Mouse (Mus musculus) embryonic facial prominence, embryonic 11.5 days (tissue): ENCODE data around the gene Pkdrej. TPM values are rescaled to one million over a fixed set of nuclear protein-coding genes. Genes with fewer than 3 reads are reported as not detected.

ENCODE experiments used
- ATAC-seq: fragments of 200-750 bp; cut with Nextera tagmentation; replicated peaks from 2 replicates; pipeline ENCODE4 v1.8.0; 2017; ENCODE audit warnings: low read depth; ENCODE audit not compliant: insufficient number of reproducible peaks, low FRiP score, low TSS enrichment
- DNase-seq: peaks from one replicate; pipeline ENCODE4 v3.0.0-alpha.2; 2015; ENCODE audit warnings: low spot score
- H3K27ac ChIP-seq: fragments of 300-500 bp; sonication (generic); replicated peaks from 2 replicates; pipeline ENCODE4 v1.5.1; 2014; ENCODE audit warnings: mild to moderate bottlenecking, low read depth, low read length, control low read depth
- H3K27me3 ChIP-seq: fragments of 300-500 bp; sonication (generic); 2 replicates; pipeline ENCODE4 v1.6.1; 2014; ENCODE audit warnings: mild to moderate bottlenecking, low read length, moderate library complexity, mixed read lengths; ENCODE audit not compliant: control insufficient read depth, insufficient read depth
- H3K36me3 ChIP-seq: fragments of 300-500 bp; sonication (generic); replicated peaks from 2 replicates; pipeline ENCODE4 v1.6.1; 2014; ENCODE audit warnings: low read depth, mild to moderate bottlenecking, low read length, moderate library complexity, mixed read lengths; ENCODE audit not compliant: control insufficient read depth, insufficient read depth
- H3K4me1 ChIP-seq: fragments of 300-500 bp; sonication (generic); 2 replicates; pipeline ENCODE4 v1.6.1; 2014; ENCODE audit warnings: low read length, mixed read lengths; ENCODE audit not compliant: control insufficient read depth, insufficient read depth
- H3K4me2 ChIP-seq: fragments of 300-500 bp; sonication (generic); 2 replicates; pipeline ENCODE4 v1.6.1; 2014; ENCODE audit warnings: low read depth, mild to moderate bottlenecking, control low read depth, low read length, moderate library complexity
- H3K4me3 ChIP-seq: fragments of 300-500 bp; sonication (generic); 2 replicates; pipeline ENCODE4 v1.5.1; 2014; ENCODE audit warnings: low read depth, low read length, control low read depth
- H3K9ac ChIP-seq: fragments of 300-500 bp; sonication (generic); replicated peaks from 2 replicates; pipeline ENCODE4 v1.6.1; 2014; ENCODE audit warnings: mild to moderate bottlenecking, control low read depth, low read length
- H3K9me3 ChIP-seq: fragments of 300-500 bp; sonication (generic); replicated peaks from 2 replicates; pipeline ENCODE4 v1.6.1; 2016; ENCODE audit warnings: mild to moderate bottlenecking, low read length, inconsistent platforms, mixed read lengths; ENCODE audit not compliant: control insufficient read depth
- WGBS: fragments of 180-500 bp; shearing (Covaris S2); extraction: QIAGEN DNeasy Blood & Tissue Kit; methylation state at CpG from one replicate; pipeline ENCODE4 v1.1.7; 2014; 5-methylcytosine and 5-hydroxymethylcytosine counted together
- polyA plus RNA-seq: library from polyadenylated mRNA; unstranded; fragments of >200 nt; fragmentation: Nextera tagmentation; extraction: Ambion mirVana; gene quantifications from 2 replicates; pipeline ENCODE4 v1.2.1, GENCODE M21; 2014

Pkdrej gene
- polyA plus RNA-seq, 1 experiment from 2014 or later, result 0.11 TPM

- H3K9ac ChIP-seq, result no peak overlapping the region
- H3K9me3 ChIP-seq, result no peaks in the 10 kb centered on the region
- H3K4me1 ChIP-seq, result no peaks in the 10 kb centered on the region
- H3K27me3 ChIP-seq, result no peaks in the 10 kb centered on the region
- H3K4me2 ChIP-seq, result no peak overlapping the region
- no peaks in the 10 kb centered on the region for H3K36me3 ChIP-seq
- 71% methylated on average over 5 of the region's 5 CpGs for WGBS
- DNase-seq, result no peak
- H3K27ac ChIP-seq, result no peak overlapping the region
- no peak for ATAC-seq
- no peak overlapping the region for H3K4me3 ChIP-seq
Observed at GRCm38 (mm10) chr15:85826676-85827075, 5.1 kb upstream of the Pkdrej start.

- peak; percentile 47 for DNase-seq
- Histone ChIP-seq H3K4me3 (peak overlapping the region; percentile 49), H3K36me3 (no peaks in the 10 kb centered on the region), H3K4me2 (peak overlapping the region; percentile 98), H3K9me3 (no peaks in the 10 kb centered on the region), H3K9ac (peak overlapping the region; percentile 85), H3K27ac (no peak overlapping the region), H3K4me1 (no peaks in the 10 kb centered on the region), H3K27me3 (peaks cover 2% of the 10 kb centered on the region; the same call in 1 of the 2 replicates)
- no peak for ATAC-seq
- 13% methylated on average over 4 of the region's 4 CpGs for WGBS
Observed at GRCm38 (mm10) chr15:85822011-85822359, 451 bp upstream of the Pkdrej start.

- peaks cover 3% of the 10 kb centered on the region; the same call in 1 of the 2 replicates for H3K4me1 ChIP-seq
- H3K27ac ChIP-seq, result no peak overlapping the region
- no peaks in the 10 kb centered on the region for H3K27me3 ChIP-seq
- H3K4me3 ChIP-seq, result no peak overlapping the region
- no peak overlapping the region for H3K9ac ChIP-seq
- WGBS, result 71% methylated on average over 10 of the region's 10 CpGs
- ATAC-seq, result no peak
- H3K36me3 ChIP-seq, result no peaks in the 10 kb centered on the region
- no peak for DNase-seq
- no peak overlapping the region for H3K4me2 ChIP-seq
- H3K9me3 ChIP-seq, result no peaks in the 10 kb centered on the region
Observed at GRCm38 (mm10) chr15:85813428-85813827, 8.1 kb downstream of the Pkdrej start.

GRCm38 (mm10) chr15:85811535-85812277 is 9.8 kb downstream of the Pkdrej start, which contains the start of gene Cdpf1:
TSS of gene Cdpf1 (minus strand) at chr15:85811697.
- ATAC-seq (peak; percentile 92), DNase-seq (peak; percentile 99)
- peak within 1 kb of the TSS; percentile 93 for H3K4me2 ChIP-seq
- H3K4me1 ChIP-seq, result peaks cover 3% of the 10 kb centered on the region; the same call in 1 of the 2 replicates
- no peaks in the 10 kb centered on the region for H3K36me3 ChIP-seq
- H3K27me3 ChIP-seq, result no peaks in the 10 kb centered on the region
- H3K4me3 ChIP-seq, result peak within 1 kb of the TSS; percentile 79
- 4% methylated on average over 36 of the region's 36 CpGs for WGBS
- peak within 1 kb of the TSS; percentile 85 for H3K9ac ChIP-seq
- H3K27ac ChIP-seq, result peak within 1 kb of the TSS; percentile 72
- no peaks in the 10 kb centered on the region for H3K9me3 ChIP-seq

- Histone ChIP-seq H3K27me3 (no peaks in the 10 kb centered on the region), H3K9me3 (no peaks in the 10 kb centered on the region), H3K4me3 (peak overlapping the region; percentile 79), H3K9ac (peak overlapping the region; percentile 85), H3K4me2 (peak overlapping the region; percentile 93), H3K36me3 (no peaks in the 10 kb centered on the region), H3K27ac (no peak overlapping the region), H3K4me1 (peaks cover 3% of the 10 kb centered on the region; the same call in 1 of the 2 replicates)
- WGBS, result 7% methylated on average over 36 of the region's 36 CpGs
- peak; percentile 83 for ATAC-seq
- DNase-seq, result peak; percentile 14
Observed at GRCm38 (mm10) chr15:85810806-85811521, 10.6 kb downstream of the Pkdrej start.

- WGBS, result 86% methylated on average over 5 of the region's 5 CpGs
- H3K9ac ChIP-seq, result peak overlapping the region; percentile 85; the same call in 1 of the 2 replicates
- no peaks in the 10 kb centered on the region for H3K27me3 ChIP-seq
- no peaks in the 10 kb centered on the region for H3K9me3 ChIP-seq
- peaks cover 3% of the 10 kb centered on the region; the same call in 1 of the 2 replicates for H3K4me1 ChIP-seq
- H3K27ac ChIP-seq, result no peak overlapping the region
- H3K4me3 ChIP-seq, result no peak overlapping the region; the same call in 1 of the 2 replicates
- DNase-seq, result no peak
- H3K36me3 ChIP-seq, result no peaks in the 10 kb centered on the region
- H3K4me2 ChIP-seq, result peak overlapping the region; percentile 93
- no peak for ATAC-seq
Observed at GRCm38 (mm10) chr15:85810462-85810805, 11.1 kb downstream of the Pkdrej start.

- 88% methylated on average over 12 of the region's 12 CpGs for WGBS
- no peak overlapping the region for H3K4me2 ChIP-seq
- no peaks in the 10 kb centered on the region for H3K27me3 ChIP-seq
- no peaks in the 10 kb centered on the region for H3K9me3 ChIP-seq
- no peaks in the 10 kb centered on the region for H3K36me3 ChIP-seq
- no peak overlapping the region for H3K9ac ChIP-seq
- DNase-seq, result no peak
- peaks cover 3% of the 10 kb centered on the region; the same call in 1 of the 2 replicates for H3K4me1 ChIP-seq
- no peak overlapping the region for H3K4me3 ChIP-seq
- H3K27ac ChIP-seq, result no peak overlapping the region
- ATAC-seq, result no peak
Observed at GRCm38 (mm10) chr15:85809091-85809490, 12.4 kb downstream of the Pkdrej start.

- ATAC-seq, result no peak
- H3K27me3 ChIP-seq, result no peaks in the 10 kb centered on the region
- 56% methylated on average over 8 of the region's 8 CpGs for WGBS
- H3K4me3 ChIP-seq, result no peak overlapping the region
- H3K36me3 ChIP-seq, result no peaks in the 10 kb centered on the region
- H3K9ac ChIP-seq, result no peak overlapping the region
- H3K4me1 ChIP-seq, result peaks cover 3% of the 10 kb centered on the region; the same call in 1 of the 2 replicates
- no peak overlapping the region for H3K4me2 ChIP-seq
- no peaks in the 10 kb centered on the region for H3K9me3 ChIP-seq
- H3K27ac ChIP-seq, result no peak overlapping the region
- no peak for DNase-seq
Observed at GRCm38 (mm10) chr15:85808434-85808833, 13.1 kb downstream of the Pkdrej start.
